Mouse (Mus musculus) thymus, adult 2 months (tissue): Measurements from ENCODE around the gene Vangl2.

Source experiments
- CTCF ChIP-seq: fragments of 200-500 bp; IDR thresholded peaks from 2 replicates; pipeline ENCODE4 v1.5.1; 2012; ENCODE audit warnings: mild to moderate bottlenecking, control low read depth, low read length, moderate library complexity, borderline replicate concordance; ENCODE audit not compliant: control insufficient read depth, poor library complexity, insufficient read depth; ENCODE audit errors: extremely low read depth
- POLR2A ChIP-seq: fragments of 200-500 bp; IDR thresholded peaks from 2 replicates; pipeline ENCODE4 v1.6.1; 2012; ENCODE audit warnings: mild to moderate bottlenecking, low read length, control low read depth, moderate library complexity; ENCODE audit not compliant: control insufficient read depth, poor library complexity, insufficient read depth; ENCODE audit errors: extremely low read depth

DNA sequence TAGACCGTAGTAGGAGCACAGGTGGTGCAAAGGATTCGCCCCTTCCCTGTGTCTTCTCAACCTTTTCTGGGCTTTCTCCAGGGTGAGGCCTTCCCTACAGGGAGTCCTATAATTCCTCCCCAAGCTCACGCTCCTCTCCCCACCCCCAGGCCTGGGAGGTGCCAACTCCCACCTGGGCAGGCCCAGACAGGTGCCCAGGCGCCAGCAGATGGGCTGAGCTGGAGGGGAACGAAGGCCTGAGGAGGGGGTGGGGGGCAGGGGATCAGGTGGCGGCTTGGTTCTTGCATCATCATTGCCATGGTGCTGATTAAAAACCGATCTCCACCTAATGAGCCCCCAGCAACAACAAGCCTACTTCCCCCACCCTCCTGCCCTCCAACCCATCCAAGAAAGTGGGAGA lies 30.6 kb upstream of the Vangl2 start:
- TF ChIP-seq POLR2A (no peak), CTCF (no peak)
